Mouse (Mus musculus): ENCODE measurements around the gene Krtap28-13. TPM values are rescaled to one million over a fixed set of nuclear protein-coding genes. Genes with fewer than 3 reads are reported as not detected.

The Krtap28-13 gene
- polyA plus RNA-seq, 1 experiment from 2014 or later: not detected

- WGBS: 56% methylated on average over 1 of the region's 1 CpGs
Observed at GRCm38 (mm10) chr1:83058481-83058880, 2.2 kb upstream of the Krtap28-13 start.

GRCm38 (mm10) chr1:83059278-83059677 is 1.5 kb upstream of the Krtap28-13 start, which contains the start of gene A030005K14Rik:
TSS of gene A030005K14Rik (minus strand) at chr1:83059378.
- Histone ChIP-seq H3K27ac (no peak within 1 kb of the TSS), H3K27me3 (replicated peaks) (no peaks in the 10 kb centered on the region), H3K4me1 (no peaks in the 10 kb centered on the region), H3K9me3 (no peaks in the 10 kb centered on the region), H3K36me3 (replicated peaks) (no peaks in the 10 kb centered on the region), H3K4me3 (no peak within 1 kb of the TSS), H3K9ac (no peak within 1 kb of the TSS), H3K4me2 (no peak within 1 kb of the TSS)
- WGBS: 90% methylated on average over 9 of the region's 9 CpGs
- ATAC-seq (replicated peaks): no peak

More at GRCm38 (mm10) chr1:83058481-83058880, 2.2 kb upstream of the Krtap28-13 start:
- ATAC-seq (replicated peaks): no peak
- H3K4me1 ChIP-seq: no peaks in the 10 kb centered on the region
- H3K4me2 ChIP-seq: no peak overlapping the region
- no peaks in the 10 kb centered on the region for H3K36me3 ChIP-seq (replicated peaks)
- H3K27me3 ChIP-seq (replicated peaks): no peaks in the 10 kb centered on the region
- no peaks in the 10 kb centered on the region for H3K9me3 ChIP-seq
- H3K9ac ChIP-seq: no peak overlapping the region
- no peak overlapping the region for H3K27ac ChIP-seq
- H3K4me3 ChIP-seq: no peak overlapping the region

- Histone ChIP-seq H3K4me3 (no peak overlapping the region), H3K4me2 (no peak overlapping the region), H3K36me3 (replicated peaks) (no peaks in the 10 kb centered on the region), H3K4me1 (no peaks in the 10 kb centered on the region), H3K9ac (no peak overlapping the region), H3K27me3 (replicated peaks) (no peaks in the 10 kb centered on the region), H3K27ac (no peak overlapping the region), H3K9me3 (no peaks in the 10 kb centered on the region)
- no peak for ATAC-seq (replicated peaks)
- WGBS: 26% methylated on average over 3 of the region's 3 CpGs
Observed at GRCm38 (mm10) chr1:83064851-83065250, 4.1 kb downstream of the Krtap28-13 start.

- Histone ChIP-seq H3K36me3 (replicated peaks) (no peaks in the 10 kb centered on the region), H3K4me3 (no peak overlapping the region), H3K9me3 (no peaks in the 10 kb centered on the region), H3K27ac (no peak overlapping the region), H3K27me3 (replicated peaks) (no peaks in the 10 kb centered on the region), H3K9ac (no peak overlapping the region), H3K4me2 (no peak overlapping the region), H3K4me1 (no peaks in the 10 kb centered on the region)
- 93% methylated on average over 4 of the region's 4 CpGs for WGBS
- ATAC-seq (replicated peaks): no peak
Observed at GRCm38 (mm10) chr1:83066577-83066976, 5.8 kb downstream of the Krtap28-13 start.

GRCm38 (mm10) chr1:83067205-83067604 is 6.5 kb downstream of the Krtap28-13 start:
- no peaks in the 10 kb centered on the region for H3K4me1 ChIP-seq
- H3K36me3 ChIP-seq (replicated peaks): no peaks in the 10 kb centered on the region
- H3K9ac ChIP-seq: no peak overlapping the region
- H3K4me3 ChIP-seq: no peak overlapping the region
- ATAC-seq (replicated peaks): no peak
- WGBS: 93% methylated on average over 10 of the region's 10 CpGs
- no peak overlapping the region for H3K27ac ChIP-seq
- H3K27me3 ChIP-seq (replicated peaks): no peaks in the 10 kb centered on the region
- H3K4me2 ChIP-seq: no peak overlapping the region
- no peaks in the 10 kb centered on the region for H3K9me3 ChIP-seq

GRCm38 (mm10) chr1:83075526-83076189 is 14.9 kb downstream of the Krtap28-13 start:
- WGBS: 34% methylated on average over 15 of the region's 15 CpGs
- H3K9me3 ChIP-seq: no peaks in the 10 kb centered on the region
- H3K9ac ChIP-seq: no peak overlapping the region
- ATAC-seq (replicated peaks): peak; percentile 85
- H3K27me3 ChIP-seq (replicated peaks): no peaks in the 10 kb centered on the region
- H3K4me2 ChIP-seq: peak overlapping the region; percentile 41
- H3K36me3 ChIP-seq (replicated peaks): no peaks in the 10 kb centered on the region
- peak overlapping the region; percentile 27 for H3K4me3 ChIP-seq
- no peaks in the 10 kb centered on the region; the same call in 1 of the 2 replicates for H3K4me1 ChIP-seq
- peak overlapping the region; percentile 36; the same call in 1 of the 2 replicates for H3K27ac ChIP-seq

GRCm38 (mm10) chr1:83076190-83076917 is 15.6 kb downstream of the Krtap28-13 start:
- Histone ChIP-seq H3K27ac (peak overlapping the region; percentile 36; the same call in 1 of the 2 replicates), H3K9me3 (no peaks in the 10 kb centered on the region), H3K9ac (no peak overlapping the region), H3K27me3 (replicated peaks) (no peaks in the 10 kb centered on the region), H3K4me3 (peak overlapping the region; percentile 27), H3K4me1 (no peaks in the 10 kb centered on the region; the same call in 1 of the 2 replicates), H3K36me3 (replicated peaks) (no peaks in the 10 kb centered on the region), H3K4me2 (peak overlapping the region; percentile 41)
- ATAC-seq (replicated peaks): peak; percentile 96
- WGBS: 45% methylated on average over 11 of the region's 11 CpGs

- Histone ChIP-seq H3K4me3 (no peak overlapping the region), H3K4me1 (no peaks in the 10 kb centered on the region; the same call in 1 of the 2 replicates), H3K4me2 (no peak overlapping the region), H3K9me3 (no peaks in the 10 kb centered on the region), H3K27me3 (replicated peaks) (no peaks in the 10 kb centered on the region), H3K27ac (no peak overlapping the region), H3K9ac (no peak overlapping the region), H3K36me3 (replicated peaks) (no peaks in the 10 kb centered on the region)
- WGBS: 87% methylated on average over 6 of the region's 6 CpGs
- ATAC-seq (replicated peaks): no peak
Observed at GRCm38 (mm10) chr1:83077016-83077415, 16.3 kb downstream of the Krtap28-13 start.

- Histone ChIP-seq H3K9ac (no peak overlapping the region), H3K9me3 (no peaks in the 10 kb centered on the region), H3K4me2 (no peak overlapping the region), H3K4me3 (no peak overlapping the region), H3K27me3 (replicated peaks) (no peaks in the 10 kb centered on the region), H3K27ac (no peak overlapping the region), H3K36me3 (replicated peaks) (no peaks in the 10 kb centered on the region), H3K4me1 (no peaks in the 10 kb centered on the region)
- 94% methylated on average over 2 of the region's 2 CpGs for WGBS
- no peak for ATAC-seq (replicated peaks)
Observed at GRCm38 (mm10) chr1:83084790-83085189, 24.1 kb downstream of the Krtap28-13 start.

- H3K4me3 ChIP-seq: no peak overlapping the region
- no peaks in the 10 kb centered on the region for H3K4me1 ChIP-seq
- H3K36me3 ChIP-seq (replicated peaks): no peaks in the 10 kb centered on the region
- no peak overlapping the region for H3K9ac ChIP-seq
- H3K27ac ChIP-seq: no peak overlapping the region
- H3K9me3 ChIP-seq: no peaks in the 10 kb centered on the region
- H3K4me2 ChIP-seq: no peak overlapping the region
- WGBS: 80% methylated on average over 3 of the region's 3 CpGs
- H3K27me3 ChIP-seq (replicated peaks): no peaks in the 10 kb centered on the region
- ATAC-seq (replicated peaks): no peak
Observed at GRCm38 (mm10) chr1:83091268-83091667, 30.5 kb downstream of the Krtap28-13 start.

- ATAC-seq (replicated peaks): no peak
- H3K9me3 ChIP-seq: no peaks in the 10 kb centered on the region
- no peaks in the 10 kb centered on the region for H3K36me3 ChIP-seq (replicated peaks)
- H3K27ac ChIP-seq: no peak overlapping the region
- no peak overlapping the region for H3K4me3 ChIP-seq
- 79% methylated on average over 4 of the region's 4 CpGs for WGBS
- H3K27me3 ChIP-seq (replicated peaks): no peaks in the 10 kb centered on the region
- H3K4me1 ChIP-seq: no peaks in the 10 kb centered on the region
- H3K9ac ChIP-seq: no peak overlapping the region
- no peak overlapping the region for H3K4me2 ChIP-seq
Observed at GRCm38 (mm10) chr1:83096935-83097334, 36.2 kb downstream of the Krtap28-13 start.

- Histone ChIP-seq H3K4me3 (no peak overlapping the region), H3K27ac (no peak overlapping the region), H3K27me3 (replicated peaks) (no peaks in the 10 kb centered on the region), H3K36me3 (replicated peaks) (no peaks in the 10 kb centered on the region), H3K4me1 (no peaks in the 10 kb centered on the region), H3K9me3 (no peaks in the 10 kb centered on the region), H3K9ac (no peak overlapping the region), H3K4me2 (no peak overlapping the region)
- ATAC-seq (replicated peaks): 0 out of 2 replicates have a peak, but pooled peaks have one; percentile 48
- WGBS: 77% methylated on average over 2 of the region's 2 CpGs
Observed at GRCm38 (mm10) chr1:83099160-83099559, 38.4 kb downstream of the Krtap28-13 start.

Data from midbrain, embryonic 15.5 days (tissue).